Mouse (Mus musculus): ENCODE data around the gene St3gal5. TPM values are rescaled to one million over a fixed set of nuclear protein-coding genes. Genes with fewer than 3 reads are reported as not detected.
"Not testable (repeated sequence)": the region's sequence is repeated elsewhere in the genome, so short reads cannot be mapped to it uniquely, and the experiment has no call there.

Gene St3gal5
- polyA plus RNA-seq, 1 experiment, result 10.4 TPM

DNA sequence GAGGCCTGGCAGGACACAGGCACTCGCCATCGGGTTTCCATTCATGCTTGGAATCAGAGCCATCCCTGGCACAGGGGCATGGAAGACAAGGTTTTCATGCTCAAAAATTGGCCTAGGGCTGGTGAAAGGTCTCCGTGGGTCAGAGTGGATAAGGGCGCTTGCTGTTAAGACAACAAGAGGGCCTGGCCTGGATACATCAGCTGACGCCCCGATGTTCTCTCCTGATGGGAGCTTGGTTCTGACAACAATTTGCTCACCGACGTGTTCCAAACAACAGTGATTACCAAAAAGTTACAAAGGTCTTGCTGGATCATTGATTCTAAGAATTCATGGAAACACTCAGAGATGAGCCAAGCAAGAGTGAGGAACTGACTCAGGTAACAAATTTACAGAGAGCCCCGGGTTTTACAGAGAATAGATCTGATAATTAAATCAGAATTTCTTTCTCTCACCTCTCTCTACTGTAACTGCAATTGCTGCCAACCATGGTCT is 38.9 kb upstream of the St3gal5 start:
- Histone ChIP-seq H3K27ac (ENCODE audit: insufficient read depth, low read depth, low read length) (no peak overlapping the region), H3K36me3 (ENCODE audit: control insufficient read depth, insufficient read depth, low read length) (no peaks in the 10 kb centered on the region), H3K4me3 (ENCODE audit: insufficient read depth, low read depth, low read length) (no peak overlapping the region), H3K4me1 (ENCODE audit: control insufficient read depth, insufficient read depth, low read length) (no peaks in the 10 kb centered on the region), H3K27me3 (replicated peaks; ENCODE audit: control insufficient read depth, insufficient read depth, low read length) (no peaks in the 10 kb centered on the region)
- WGBS, result 79% methylated on average over 9 of the region's 9 CpGs
- TF ChIP-seq CTCF (conservative IDR thresholded peaks at IDR 0.05; ENCODE audit: insufficient read depth, insufficient read length, low read depth, low read length), result no peak
- no peak for TF ChIP-seq POLR2A (IDR thresholded peaks at IDR 0.05; ENCODE audit: low read depth, low read length)
- DNase-seq, result no peak

GRCm38 (mm10) chr6:72060677-72061076 is 36.7 kb upstream of the St3gal5 start:
- H3K27ac ChIP-seq (ENCODE audit: insufficient read depth, low read depth, low read length); DNase-seq; H3K27me3 ChIP-seq (replicated peaks; ENCODE audit: control insufficient read depth, insufficient read depth, low read length); H3K4me3 ChIP-seq (ENCODE audit: insufficient read depth, low read depth, low read length); H3K36me3 ChIP-seq (ENCODE audit: control insufficient read depth, insufficient read depth, low read length); H3K4me1 ChIP-seq (ENCODE audit: control insufficient read depth, insufficient read depth, low read length): not testable (repeated sequence)
- whole genome bisulfite sequencing, result 51% methylated on average over 10 of the region's 10 CpGs

DNA sequence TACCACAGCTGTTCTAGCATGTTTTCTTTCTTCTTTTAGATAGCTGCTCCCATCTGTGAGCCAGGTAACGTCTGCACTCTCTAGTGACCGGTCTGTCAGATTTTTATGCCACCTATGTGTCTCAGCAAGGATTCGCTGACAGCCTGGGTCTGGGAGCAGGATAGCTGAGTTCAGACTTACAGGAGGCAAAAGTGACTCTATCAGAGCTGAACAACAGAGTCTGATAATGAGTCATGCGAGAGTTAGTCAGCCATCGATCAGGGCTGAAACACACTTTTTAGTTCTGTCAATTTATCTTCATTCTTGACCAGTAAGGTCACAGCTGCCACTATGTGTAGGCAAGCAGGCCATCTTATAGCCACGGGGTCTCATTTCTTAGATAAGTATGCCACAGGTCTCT is 33.7 kb upstream of the St3gal5 start:
- DNase-seq, result no peak
- Histone ChIP-seq H3K36me3 (ENCODE audit: control insufficient read depth, insufficient read depth, low read length) (no peaks in the 10 kb centered on the region), H3K4me1 (ENCODE audit: control insufficient read depth, insufficient read depth, low read length) (no peaks in the 10 kb centered on the region), H3K27ac (ENCODE audit: insufficient read depth, low read depth, low read length) (no peak overlapping the region), H3K4me3 (ENCODE audit: insufficient read depth, low read depth, low read length) (no peak overlapping the region), H3K27me3 (replicated peaks; ENCODE audit: control insufficient read depth, insufficient read depth, low read length) (no peaks in the 10 kb centered on the region)
- WGBS, result 84% methylated on average over 6 of the region's 6 CpGs
- no peak for TF ChIP-seq CTCF (conservative IDR thresholded peaks at IDR 0.05; ENCODE audit: insufficient read depth, insufficient read length, low read depth, low read length)
- TF ChIP-seq POLR2A (IDR thresholded peaks at IDR 0.05; ENCODE audit: low read depth, low read length), result no peak

DNA sequence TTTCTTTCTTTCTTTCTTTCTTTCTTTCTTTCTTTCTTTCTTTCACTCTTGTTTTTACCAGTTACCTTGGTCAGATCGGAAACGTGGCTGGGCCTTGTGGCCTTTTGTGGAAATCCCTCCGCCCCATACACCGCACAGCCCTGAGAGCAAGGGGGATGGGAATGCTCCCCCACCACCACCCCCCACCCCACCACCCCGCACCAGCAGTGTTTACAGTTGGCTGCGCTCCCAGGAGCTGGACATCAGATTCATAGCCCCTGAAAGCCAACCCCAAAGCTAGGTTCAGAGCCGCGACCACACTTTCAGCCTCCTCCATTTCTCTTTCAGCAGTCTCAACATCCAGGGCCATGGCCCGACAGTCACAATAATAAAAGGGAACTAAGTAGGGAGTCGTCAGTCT is 31.4 kb upstream of the St3gal5 start:
- H3K36me3 ChIP-seq (ENCODE audit: control insufficient read depth, insufficient read depth, low read length), result no peaks in the 10 kb centered on the region
- 58% methylated on average over 10 of the region's 10 CpGs for WGBS
- TF ChIP-seq CTCF (conservative IDR thresholded peaks at IDR 0.05; ENCODE audit: insufficient read depth, insufficient read length, low read depth, low read length) (no peak), POLR2A (IDR thresholded peaks at IDR 0.05; ENCODE audit: low read depth, low read length) (no peak)
- H3K27ac ChIP-seq (ENCODE audit: insufficient read depth, low read depth, low read length), result no peak overlapping the region
- no peaks in the 10 kb centered on the region; the same call in 1 of the 2 replicates for H3K4me1 ChIP-seq (ENCODE audit: control insufficient read depth, insufficient read depth, low read length)
- no peaks in the 10 kb centered on the region for H3K27me3 ChIP-seq (replicated peaks; ENCODE audit: control insufficient read depth, insufficient read depth, low read length)
- H3K4me3 ChIP-seq (ENCODE audit: insufficient read depth, low read depth, low read length), result no peak overlapping the region
- DNase-seq, result no peak

DNA sequence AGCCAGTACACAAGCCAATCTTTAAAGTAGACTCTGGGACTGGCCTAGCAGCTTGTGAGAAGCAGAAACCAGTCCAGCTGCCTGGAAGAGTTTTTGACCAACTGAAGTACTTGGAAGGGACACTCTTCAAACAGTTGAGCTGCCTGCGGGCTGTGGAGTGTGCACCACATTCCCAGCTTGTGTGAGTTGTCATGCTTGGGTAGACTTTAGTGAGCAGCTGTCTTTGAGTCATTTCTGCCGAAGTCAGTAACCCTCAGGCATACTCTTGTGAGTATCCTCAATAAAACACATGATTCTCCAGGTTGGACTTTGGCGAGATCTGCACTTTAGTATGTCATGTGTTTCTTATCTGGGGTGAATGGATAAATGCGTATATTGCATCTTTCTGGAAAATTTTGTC is 29.0 kb upstream of the St3gal5 start:
- 70% methylated on average over 4 of the region's 4 CpGs for WGBS
- no peaks in the 10 kb centered on the region for H3K36me3 ChIP-seq (ENCODE audit: control insufficient read depth, insufficient read depth, low read length)
- peak; percentile 17 for DNase-seq
- no peak for TF ChIP-seq POLR2A (IDR thresholded peaks at IDR 0.05; ENCODE audit: low read depth, low read length)
- TF ChIP-seq CTCF (conservative IDR thresholded peaks at IDR 0.05; ENCODE audit: insufficient read depth, insufficient read length, low read depth, low read length), result no peak
- H3K4me1 ChIP-seq (ENCODE audit: control insufficient read depth, insufficient read depth, low read length), result no peaks in the 10 kb centered on the region; the same call in 1 of the 2 replicates
- no peaks in the 10 kb centered on the region for H3K27me3 ChIP-seq (replicated peaks; ENCODE audit: control insufficient read depth, insufficient read depth, low read length)
- H3K4me3 ChIP-seq (ENCODE audit: insufficient read depth, low read depth, low read length), result no peak overlapping the region
- H3K27ac ChIP-seq (ENCODE audit: insufficient read depth, low read depth, low read length), result no peak overlapping the region

- Histone ChIP-seq H3K27ac (ENCODE audit: insufficient read depth, low read depth, low read length) (no peak overlapping the region), H3K4me1 (ENCODE audit: control insufficient read depth, insufficient read depth, low read length) (no peaks in the 10 kb centered on the region; the same call in 1 of the 2 replicates), H3K36me3 (ENCODE audit: control insufficient read depth, insufficient read depth, low read length) (no peaks in the 10 kb centered on the region), H3K27me3 (replicated peaks; ENCODE audit: control insufficient read depth, insufficient read depth, low read length) (no peaks in the 10 kb centered on the region), H3K4me3 (ENCODE audit: insufficient read depth, low read depth, low read length) (no peak overlapping the region)
- peak; percentile 64 for DNase-seq
- TF ChIP-seq CTCF (conservative IDR thresholded peaks at IDR 0.05; ENCODE audit: insufficient read depth, insufficient read length, low read depth, low read length) (no peak), POLR2A (IDR thresholded peaks at IDR 0.05; ENCODE audit: low read depth, low read length) (no peak)
- 38% methylated on average over 5 of the region's 5 CpGs for WGBS
Observed at GRCm38 (mm10) chr6:72071281-72071870, 26.0 kb upstream of the St3gal5 start.

- H3K27me3 ChIP-seq (replicated peaks; ENCODE audit: control insufficient read depth, insufficient read depth, low read length), result no peaks in the 10 kb centered on the region
- H3K36me3 ChIP-seq (ENCODE audit: control insufficient read depth, insufficient read depth, low read length), result no peaks in the 10 kb centered on the region
- H3K4me3 ChIP-seq (ENCODE audit: insufficient read depth, low read depth, low read length), result no peak overlapping the region
- H3K4me1 ChIP-seq (ENCODE audit: control insufficient read depth, insufficient read depth, low read length), result no peaks in the 10 kb centered on the region; the same call in 1 of the 2 replicates
- no peak for DNase-seq
- 91% methylated on average over 4 of the region's 4 CpGs for WGBS
- TF ChIP-seq POLR2A (IDR thresholded peaks at IDR 0.05; ENCODE audit: low read depth, low read length) (no peak), CTCF (conservative IDR thresholded peaks at IDR 0.05; ENCODE audit: insufficient read depth, insufficient read length, low read depth, low read length) (no peak)
- no peak overlapping the region for H3K27ac ChIP-seq (ENCODE audit: insufficient read depth, low read depth, low read length)
Observed at GRCm38 (mm10) chr6:72073781-72074180, 23.6 kb upstream of the St3gal5 start.
